In genomic region chr13:71555471-71555870, GRCm38 (mm10) we compare ENCODE assay signal across 23 mouse cellular contexts.
DNase-seq lines count a peak whose midpoint lies in the region; ATAC-seq lines count a peak whose summit lies in the region.
"Had no signal": no experiment of that assay in that cellular context is flagged by ENCODE, and none has a peak within 500 bp of the region (broad histone marks: within the 10 kb centered on the region; RNA-seq: fewer than 3 reads in every experiment).

No protein-coding gene starts in this region.

- 25% methylated on average over 6 of the region's 6 CpGs for WGBS in limb, embryonic 11.5 days
- WGBS in limb, embryonic 10.5 days = 36% methylated on average over 6 of the region's 6 CpGs
- 42% methylated on average over 6 of the region's 6 CpGs for WGBS in embryonic facial prominence, embryonic 14.5 days
- WGBS in midbrain, embryonic 16.5 days = 89% methylated on average over 6 of the region's 6 CpGs

- no peaks in the 10 kb centered on the region for H3K4me1 ChIP-seq in limb, embryonic 11.5 days (ENCODE audit: control insufficient read depth, insufficient read depth, low read length)
- peaks cover 21% of the 10 kb centered on the region for H3K4me1 ChIP-seq in limb, embryonic 10.5 days
- no peaks in the 10 kb centered on the region for H3K4me1 ChIP-seq in embryonic facial prominence, embryonic 14.5 days (ENCODE audit: control insufficient read depth, insufficient read depth, low read length)
- no peaks in the 10 kb centered on the region for H3K4me1 ChIP-seq in midbrain, embryonic 16.5 days (ENCODE audit: control insufficient read depth, insufficient read depth, low read length)
- H3K4me1 ChIP-seq: embryonic facial prominence, embryonic 15.5 days; heart, embryonic 15.5 days had no signal

- H3K36me3 ChIP-seq in limb, embryonic 11.5 days (ENCODE audit: control insufficient read depth, insufficient read depth, low read length) = no peaks in the 10 kb centered on the region
- H3K36me3 ChIP-seq in limb, embryonic 10.5 days = no peaks in the 10 kb centered on the region
- H3K36me3 ChIP-seq in embryonic facial prominence, embryonic 14.5 days (ENCODE audit: control insufficient read depth, insufficient read depth, low read length) = no peaks in the 10 kb centered on the region
- H3K36me3 ChIP-seq in midbrain, embryonic 16.5 days (ENCODE audit: control insufficient read depth, insufficient read depth, low read length) = no peaks in the 10 kb centered on the region
- H3K36me3 ChIP-seq: embryonic facial prominence, embryonic 15.5 days; forebrain, embryonic 10.5 days; heart, embryonic 15.5 days; hindbrain, embryonic 13.5 days had no signal

- DNase-seq in limb, embryonic 11.5 days (ENCODE audit: low spot score) = peak; percentile 34
- no peak for DNase-seq in limb, embryonic 10.5 days (ENCODE audit: low spot score)
- DNase-seq in embryonic facial prominence, embryonic 14.5 days (ENCODE audit: low spot score) = peak; percentile 12
- DNase-seq in retina, embryonic 14.5 days (ENCODE audit: low spot score) = peak; percentile 10
- DNase-seq in thymus, postnatal 25 days = no peak
- DNase-seq: adrenal gland, postnatal 14 days; cerebellum, adult 2 months; cerebellum, postnatal 25 days; gastrocnemius, postnatal 14 days; heart, adult 2 months; heart, postnatal 14 days had no signal

- no peaks in the 10 kb centered on the region; the same call in 1 of the 2 replicates for H3K27me3 ChIP-seq in limb, embryonic 11.5 days (ENCODE audit: control insufficient read depth, insufficient read depth, low read length)
- peaks cover 47% of the 10 kb centered on the region; the same call in 1 of the 2 replicates for H3K27me3 ChIP-seq in limb, embryonic 10.5 days (ENCODE audit: low read depth, poor library complexity, severe bottlenecking)
- H3K27me3 ChIP-seq in embryonic facial prominence, embryonic 14.5 days (replicated peaks; ENCODE audit: control insufficient read depth, insufficient read depth, low read length) = no peaks in the 10 kb centered on the region
- H3K27me3 ChIP-seq in midbrain, embryonic 16.5 days (ENCODE audit: control insufficient read depth, insufficient read depth, low read depth, low read length) = no peaks in the 10 kb centered on the region
- H3K27me3 ChIP-seq: CH12.LX; embryonic facial prominence, embryonic 15.5 days; heart, embryonic 15.5 days had no signal

- H3K9ac ChIP-seq in limb, embryonic 11.5 days (ENCODE audit: low read length) = no peak overlapping the region
- H3K9ac ChIP-seq in embryonic facial prominence, embryonic 14.5 days (ENCODE audit: low read depth, low read length) = no peak overlapping the region
- H3K9ac ChIP-seq in midbrain, embryonic 16.5 days (ENCODE audit: low read depth, low read length) = no peak overlapping the region
- H3K9ac ChIP-seq: embryonic facial prominence, embryonic 15.5 days; heart, embryonic 15.5 days; hindbrain, embryonic 13.5 days had no signal

- H3K4me2 ChIP-seq in limb, embryonic 11.5 days (ENCODE audit: low read depth, severe bottlenecking) = no peak overlapping the region
- H3K4me2 ChIP-seq in embryonic facial prominence, embryonic 14.5 days (ENCODE audit: low read depth, low read length) = no peak overlapping the region
- no peak overlapping the region for H3K4me2 ChIP-seq in midbrain, embryonic 16.5 days (ENCODE audit: low read length)
- H3K4me2 ChIP-seq: embryonic facial prominence, embryonic 15.5 days; heart, embryonic 11.5 days; heart, embryonic 15.5 days; hindbrain, embryonic 13.5 days had no signal

- no peak overlapping the region for H3K27ac ChIP-seq in limb, embryonic 11.5 days (replicated peaks; ENCODE audit: low read depth, low read length)
- H3K27ac ChIP-seq in limb, embryonic 10.5 days = no peak overlapping the region
- no peak overlapping the region for H3K27ac ChIP-seq in embryonic facial prominence, embryonic 14.5 days (replicated peaks; ENCODE audit: low read depth, low read length)
- no peak overlapping the region for H3K27ac ChIP-seq in midbrain, embryonic 16.5 days (ENCODE audit: low read length)
- H3K27ac ChIP-seq: embryonic facial prominence, embryonic 15.5 days; forebrain, embryonic 10.5 days; heart, adult 2 months; heart, embryonic 15.5 days; hindbrain, embryonic 13.5 days; hindbrain, postnatal 0 days had no signal

- H3K9me3 ChIP-seq in limb, embryonic 11.5 days (ENCODE audit: control insufficient read depth, low read length) = no peaks in the 10 kb centered on the region
- H3K9me3 ChIP-seq in limb, embryonic 10.5 days (replicated peaks) = no peaks in the 10 kb centered on the region
- no peaks in the 10 kb centered on the region for H3K9me3 ChIP-seq in embryonic facial prominence, embryonic 14.5 days (ENCODE audit: control insufficient read depth, low read length)
- no peaks in the 10 kb centered on the region for H3K9me3 ChIP-seq in midbrain, embryonic 16.5 days (replicated peaks; ENCODE audit: control insufficient read depth, low read length, poor library complexity, severe bottlenecking)
- H3K9me3 ChIP-seq: embryonic facial prominence, embryonic 15.5 days; forebrain, embryonic 10.5 days; heart, embryonic 15.5 days; hindbrain, embryonic 13.5 days had no signal

- 0 out of 2 replicates have a peak, but pooled peaks have one; percentile 35 for ATAC-seq in limb, embryonic 11.5 days (ENCODE audit: insufficient number of reproducible peaks, low FRiP score, low TSS enrichment, low read depth)
- ATAC-seq in embryonic facial prominence, embryonic 14.5 days (ENCODE audit: low read depth) = no peak
- ATAC-seq in midbrain, embryonic 16.5 days = no peak
- ATAC-seq: activated CD4-positive, CD25-positive, alpha-beta regulatory T cell, adult 4 months; forebrain, embryonic 14.5 days; hindbrain, postnatal 0 days; Patski had no signal

- no peak overlapping the region for H3K4me3 ChIP-seq in limb, embryonic 11.5 days (ENCODE audit: low read depth, low read length)
- no peak overlapping the region for H3K4me3 ChIP-seq in limb, embryonic 10.5 days
- no peak overlapping the region for H3K4me3 ChIP-seq in embryonic facial prominence, embryonic 14.5 days (ENCODE audit: low read depth, low read length)
- no peak overlapping the region for H3K4me3 ChIP-seq in midbrain, embryonic 16.5 days (ENCODE audit: low read depth, low read length)
- H3K4me3 ChIP-seq: embryonic facial prominence, embryonic 15.5 days; erythroblast, embryonic 14.5 days; forebrain, embryonic 10.5 days; heart, adult 2 months; heart, embryonic 15.5 days; hindbrain, embryonic 13.5 days had no signal

Comparison
In these comparisons a context has a peak if more than half of its experiments do, and no peak if none do; other contexts are left out.
1. DNase-seq: peak in limb, embryonic 11.5 days (single experiment), embryonic facial prominence, embryonic 14.5 days (single experiment) and retina, embryonic 14.5 days (single experiment); none in limb, embryonic 10.5 days (single experiment) and thymus, postnatal 25 days (single experiment).